Mouse (Mus musculus) common myeloid progenitor, adult 5-6 weeks (primary cell): ENCODE measurements around the gene Igdcc3. TPM values are rescaled to one million over a fixed set of nuclear protein-coding genes. Genes with fewer than 3 reads are reported as not detected.
"Not testable (repeated sequence)": the region's sequence is repeated elsewhere in the genome, so short reads cannot be mapped to it uniquely, and the experiment has no call there.

Experiments used
- ATAC-seq: replicated peaks from 2 replicates; pipeline ENCODE4 v1.8.0; 2016; ENCODE audit warnings: low read depth, mild to moderate bottlenecking, moderate TSS enrichment, inconsistent platforms; ENCODE audit not compliant: poor library complexity, severe bottlenecking
- total RNA-seq: library from RNA; stranded (forward); fragments of 200-1000, 187-1606 nt; gene quantifications from 2 replicates; pipeline ENCODE4 v1.2.3, GENCODE M21; 2017

Gene Igdcc3
- total RNA-seq, 1 experiment from 2014 or later, result not detected

DNA sequence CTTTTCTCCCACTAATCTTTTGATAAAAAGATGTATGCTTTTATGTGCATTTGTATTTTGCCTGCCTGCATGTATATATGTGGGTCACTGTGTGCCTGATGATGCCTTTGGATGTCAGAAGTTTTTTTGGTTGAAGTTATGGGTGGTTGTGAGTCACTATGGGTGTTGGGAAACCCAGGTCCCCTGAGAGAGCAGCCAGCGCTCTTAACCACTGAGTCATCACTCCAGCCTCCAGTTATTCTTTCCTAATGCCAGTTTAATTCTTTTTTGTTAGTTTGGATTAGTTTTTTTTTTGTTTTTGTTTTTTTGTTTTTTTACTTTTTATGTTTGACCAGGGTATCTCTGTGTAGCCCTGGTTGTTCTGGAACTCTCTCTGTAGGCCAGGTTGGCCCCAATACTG lies 59.6 kb downstream of the Igdcc3 start:
- ATAC-seq, result 0 out of 2 replicates have a peak, but pooled peaks have one; percentile 3

DNA sequence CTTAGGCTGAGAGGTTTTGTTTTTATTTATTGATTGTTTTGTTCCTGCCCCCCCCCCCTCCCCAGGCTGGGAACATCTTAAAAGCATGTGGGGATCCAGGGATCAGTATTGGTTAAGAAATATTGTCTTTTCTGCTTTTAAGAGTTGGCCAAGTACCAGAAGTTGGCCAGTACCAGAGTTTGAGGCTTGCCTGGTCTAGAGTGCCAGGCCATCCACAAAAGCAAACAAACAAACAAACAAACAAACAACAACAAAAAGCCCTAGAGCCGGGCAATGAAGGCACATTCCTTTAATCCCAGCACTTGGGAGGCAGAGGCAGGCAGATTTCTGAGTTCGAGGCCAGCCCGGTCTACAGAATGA lies 60.0 kb downstream of the Igdcc3 start:
- peak; percentile 28 for ATAC-seq

DNA sequence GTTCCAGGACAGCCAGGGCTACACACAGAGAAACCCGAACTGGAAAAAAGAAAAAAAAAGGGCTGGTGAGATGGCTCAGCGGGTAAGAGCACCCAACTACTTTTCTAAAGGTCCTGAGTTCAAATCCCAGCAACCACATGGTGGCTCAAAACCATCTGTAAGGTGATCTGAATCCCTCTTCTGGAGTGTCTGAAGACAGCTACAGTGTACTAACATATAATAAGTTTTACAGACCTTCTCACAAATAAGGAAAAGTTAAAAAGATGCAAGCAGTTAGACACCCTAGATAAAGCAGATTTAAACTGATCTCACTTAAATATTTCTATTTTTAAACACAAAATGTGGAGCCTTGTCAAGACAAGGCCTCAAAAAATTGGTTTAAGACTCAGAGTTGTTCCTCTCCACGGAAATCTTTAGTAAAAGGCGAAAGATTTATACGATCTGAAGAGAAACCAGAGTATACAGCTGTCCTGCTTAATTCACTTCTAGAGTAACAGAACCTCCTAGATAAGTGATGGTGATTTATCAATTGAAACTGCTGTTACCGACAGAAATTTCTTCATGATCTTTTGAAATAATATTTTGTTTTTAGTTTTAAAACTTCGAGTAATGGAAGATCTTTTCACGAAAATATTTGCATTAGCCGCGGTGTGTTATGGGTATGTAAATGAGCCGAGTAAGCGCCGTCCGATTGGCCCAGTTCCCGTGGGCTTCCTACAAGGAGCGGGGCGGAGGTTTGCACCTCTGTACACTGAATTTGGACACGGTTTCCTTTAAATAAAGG lies 60.6 kb downstream of the Igdcc3 start:
- peak; percentile 71 for ATAC-seq

DNA sequence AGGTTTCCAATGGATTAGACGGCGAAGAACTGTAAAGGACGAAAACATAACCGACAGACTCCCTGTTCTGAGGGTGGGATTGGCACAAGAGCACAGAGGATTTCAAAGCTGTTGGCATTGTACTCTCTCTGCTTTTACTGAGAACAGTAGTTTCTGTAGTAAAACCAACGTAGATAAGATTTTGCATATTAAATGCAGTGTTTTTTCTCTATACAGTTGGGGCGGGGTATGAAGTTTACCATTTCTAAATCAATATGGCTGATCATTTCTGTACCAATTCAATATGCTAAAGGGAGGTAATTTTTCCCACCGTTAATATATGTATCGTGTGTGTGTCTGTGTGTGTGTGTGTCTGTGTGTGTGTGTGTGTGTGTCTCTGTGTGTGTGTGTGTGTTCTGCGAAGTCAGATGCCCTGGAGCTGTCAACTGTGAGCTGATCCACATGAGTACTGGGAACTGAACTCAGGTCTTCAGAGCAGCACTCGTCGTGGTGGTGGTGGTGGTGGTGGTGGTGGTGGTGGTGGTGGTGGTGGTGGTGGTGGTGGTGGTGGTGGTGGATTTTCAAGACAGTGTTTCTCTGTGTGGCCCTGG lies 61.3 kb downstream of the Igdcc3 start:
- ATAC-seq, result 0 out of 2 replicates have a peak, but pooled peaks have one; percentile 1

- no peak for ATAC-seq
Observed at GRCm38 (mm10) chr9:65205049-65205815, 64.2 kb downstream of the Igdcc3 start.

DNA sequence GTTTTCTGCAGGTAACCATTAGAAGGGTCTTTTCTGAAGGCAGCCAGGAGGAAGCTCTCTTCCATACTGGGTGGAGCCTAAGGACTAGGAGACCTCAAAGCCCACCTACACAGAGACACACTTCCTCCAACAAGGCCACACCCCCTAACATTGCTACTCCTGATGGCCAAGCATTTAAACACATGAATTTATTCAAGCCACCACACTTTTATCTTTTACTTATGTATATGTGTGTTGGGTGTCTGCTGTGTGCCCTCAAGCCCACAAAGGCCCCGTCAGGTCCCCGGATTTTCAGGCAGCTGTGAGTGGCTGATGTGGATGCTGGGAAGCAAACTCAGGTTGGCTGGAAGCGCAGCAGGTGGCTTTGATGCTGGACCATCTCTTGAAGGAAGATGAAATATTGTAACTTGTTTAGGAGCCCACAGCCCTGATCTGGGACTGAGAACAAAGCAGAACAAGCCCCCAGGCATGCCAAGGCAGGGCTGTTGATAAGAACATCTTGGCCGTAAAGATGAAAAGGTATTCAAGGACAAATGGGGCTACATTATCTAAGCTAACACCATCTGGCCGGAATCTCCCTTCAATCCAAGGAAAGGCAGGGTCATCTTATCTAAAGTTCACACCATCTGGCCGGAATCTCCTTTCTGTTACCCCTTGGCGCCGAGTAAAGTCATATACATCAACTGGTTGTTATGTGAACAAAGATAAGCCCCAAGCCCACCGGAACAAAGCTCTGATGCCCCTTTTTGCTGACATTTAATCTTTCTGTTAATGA lies 66.2 kb downstream of the Igdcc3 start:
- not testable (repeated sequence) for ATAC-seq

DNA sequence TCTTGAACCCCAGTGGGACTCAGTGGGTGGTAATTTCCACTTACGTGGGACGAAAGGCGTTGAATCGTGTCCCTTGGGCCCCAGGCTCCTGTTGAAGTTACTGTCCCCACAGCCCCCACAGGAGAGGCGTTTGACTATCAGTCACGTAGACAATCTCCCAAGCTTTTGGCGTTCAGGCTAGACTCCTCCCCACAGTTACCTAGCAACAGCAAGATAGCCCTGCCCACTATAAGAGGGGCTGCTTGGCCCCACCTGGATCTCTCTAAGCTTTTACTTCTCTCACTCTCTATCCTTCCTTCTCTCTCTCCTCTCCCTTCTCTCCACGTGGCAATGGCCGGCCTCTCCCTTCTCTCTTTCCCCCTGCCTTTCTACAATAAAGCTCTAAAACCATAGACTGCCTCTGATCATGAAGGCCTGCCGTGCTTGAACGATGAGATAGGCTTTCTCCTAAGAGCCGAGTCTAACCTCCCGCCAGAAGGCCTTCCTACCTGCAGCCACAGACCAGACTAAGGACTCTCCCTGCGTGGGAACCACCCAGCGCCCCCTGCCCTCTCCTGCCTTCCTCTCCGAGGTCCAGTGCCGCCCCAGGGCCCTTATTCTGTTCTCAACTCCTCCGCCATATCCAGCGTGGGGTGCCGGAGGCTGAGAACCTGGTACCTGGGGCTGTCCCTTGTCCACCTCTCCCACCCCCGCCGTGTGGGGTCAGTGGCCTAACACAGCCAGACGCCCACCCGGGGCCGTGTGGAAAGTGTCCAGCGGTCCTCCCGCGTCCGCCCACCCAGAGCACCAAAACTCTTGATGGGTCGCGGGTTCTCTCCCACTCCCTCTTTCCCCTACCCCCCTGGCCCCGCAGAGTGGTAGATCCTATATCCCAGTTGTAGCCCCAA lies 67.5 kb downstream of the Igdcc3 start:
- ATAC-seq, result no peak

- ATAC-seq, result no peak
Observed at GRCm38 (mm10) chr9:65211598-65211997, 70.6 kb downstream of the Igdcc3 start.

DNA sequence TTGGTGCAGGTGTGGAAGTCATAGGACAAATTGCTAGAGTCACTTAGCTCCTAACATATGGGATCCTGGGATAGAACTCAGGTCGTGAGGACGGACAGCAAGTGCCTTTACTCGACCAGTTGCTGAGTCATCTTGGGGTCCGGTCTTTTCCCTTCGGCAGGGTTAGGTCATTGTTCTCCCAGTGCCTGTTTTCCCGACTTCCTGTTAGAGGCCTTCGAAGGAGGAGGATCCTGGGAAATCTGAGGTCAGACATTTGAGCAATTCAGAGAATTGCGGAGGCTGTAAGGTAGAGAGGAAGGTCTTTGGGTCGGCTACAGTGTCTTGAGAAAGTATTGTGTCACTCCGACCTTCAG lies 73.4 kb downstream of the Igdcc3 start:
- ATAC-seq, result peak; percentile 10; the same call in 1 of the 2 replicates

DNA sequence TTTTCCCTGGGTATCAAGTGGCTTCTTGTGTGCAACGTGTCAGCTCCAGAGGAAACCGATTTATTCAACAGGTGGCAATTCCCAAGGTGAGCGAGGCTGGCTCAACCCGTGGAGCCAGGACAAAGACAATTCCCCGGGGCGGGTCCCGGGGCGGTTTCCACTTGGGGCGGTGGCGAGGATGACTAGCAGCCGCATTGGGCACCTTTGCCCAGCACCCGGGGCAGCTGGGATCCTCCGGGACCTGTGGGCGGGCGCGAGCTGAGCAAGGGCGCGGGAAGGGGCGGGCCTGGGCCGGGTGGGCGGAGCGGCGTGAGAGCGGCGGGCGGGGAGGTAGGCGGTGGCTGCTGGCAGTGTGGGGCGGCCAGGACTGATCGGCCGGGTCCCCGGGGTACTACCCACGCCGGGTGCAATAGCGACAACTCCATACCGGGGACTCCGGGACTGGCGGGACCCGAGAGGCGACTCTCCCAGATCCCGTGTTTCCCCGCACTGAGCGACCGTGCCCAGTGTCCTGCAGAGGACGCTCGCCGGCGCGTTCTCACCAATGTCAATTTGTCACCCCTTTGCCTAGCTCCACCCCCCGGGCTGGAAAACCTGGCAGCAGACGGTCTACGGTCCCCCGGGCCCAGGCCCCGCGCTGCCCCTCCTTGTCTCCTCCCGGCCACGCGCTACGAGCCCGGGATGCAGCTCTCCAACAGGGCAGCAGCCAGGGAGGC lies 73.9 kb downstream of the Igdcc3 start:
- ATAC-seq, result peak; percentile 68

- ATAC-seq, result peak; percentile 60
Observed at GRCm38 (mm10) chr9:65215494-65216126, 74.6 kb downstream of the Igdcc3 start.

- ATAC-seq, result peak; percentile 20
Observed at GRCm38 (mm10) chr9:65216972-65217371, 76.0 kb downstream of the Igdcc3 start.

- ATAC-seq, result peak; percentile 16
Observed at GRCm38 (mm10) chr9:65217661-65218060, 76.7 kb downstream of the Igdcc3 start.

DNA sequence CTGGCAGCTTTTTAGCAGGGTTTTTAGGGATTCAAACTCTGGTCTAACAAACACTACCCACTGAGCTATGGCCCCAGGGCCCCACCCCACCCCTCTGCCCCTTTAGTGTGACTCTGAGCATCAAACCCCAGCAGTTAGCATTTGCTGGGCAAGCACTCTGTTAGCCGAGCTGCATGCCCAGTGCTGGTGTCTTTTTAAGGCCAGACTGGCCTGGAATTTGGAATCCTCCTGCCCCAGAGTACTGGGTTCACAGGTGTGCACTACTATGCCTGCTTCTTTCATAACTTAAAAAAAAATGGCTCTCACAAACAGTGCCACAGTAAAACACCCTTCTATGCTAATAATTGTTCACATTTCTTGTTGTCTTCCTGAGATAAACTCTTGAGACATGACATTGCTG lies 77.9 kb downstream of the Igdcc3 start:
- ATAC-seq, result no peak

DNA sequence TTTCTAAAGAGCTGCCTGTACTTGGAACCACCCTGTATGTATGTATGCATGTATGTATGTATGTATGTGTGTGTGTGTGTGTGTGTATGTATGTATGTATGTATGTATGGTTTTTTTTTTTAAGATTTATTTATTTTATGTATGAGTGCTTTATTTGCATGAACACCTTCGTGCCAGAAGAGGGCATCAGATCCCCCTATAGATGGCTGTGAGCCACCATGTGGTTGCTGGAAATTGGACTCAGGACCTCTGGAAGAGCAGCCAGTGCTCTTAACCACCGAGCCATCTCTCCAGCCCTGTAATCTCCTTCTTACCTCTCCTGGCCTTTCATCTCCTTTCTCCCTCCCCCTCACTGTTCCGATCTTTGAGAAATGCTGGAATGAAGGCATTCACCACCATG lies 79.4 kb downstream of the Igdcc3 start:
- not testable (repeated sequence) for ATAC-seq

- ATAC-seq, result no peak
Observed at GRCm38 (mm10) chr9:65223927-65224326, 82.9 kb downstream of the Igdcc3 start.

DNA sequence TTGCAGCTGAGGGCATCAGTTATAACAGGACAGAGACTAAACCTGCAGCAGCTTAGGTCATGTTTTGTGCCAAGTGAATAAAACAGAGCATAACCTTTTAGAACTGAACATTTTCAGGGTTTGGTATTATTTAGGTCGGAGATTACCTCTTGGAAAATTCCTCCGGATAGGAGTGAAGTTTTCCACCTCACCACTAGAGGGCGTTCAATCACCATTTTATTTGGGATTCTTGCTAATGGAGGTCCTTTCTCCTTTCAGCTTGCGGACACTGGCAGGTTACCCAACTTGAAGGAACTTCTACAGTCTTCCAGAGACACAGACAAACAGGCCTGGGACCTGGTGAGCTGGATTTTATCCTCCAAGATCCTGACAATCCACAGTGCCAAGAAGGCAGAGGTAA lies 84.8 kb downstream of the Igdcc3 start:
- 0 out of 2 replicates have a peak, but pooled peaks have one; percentile 15 for ATAC-seq

DNA sequence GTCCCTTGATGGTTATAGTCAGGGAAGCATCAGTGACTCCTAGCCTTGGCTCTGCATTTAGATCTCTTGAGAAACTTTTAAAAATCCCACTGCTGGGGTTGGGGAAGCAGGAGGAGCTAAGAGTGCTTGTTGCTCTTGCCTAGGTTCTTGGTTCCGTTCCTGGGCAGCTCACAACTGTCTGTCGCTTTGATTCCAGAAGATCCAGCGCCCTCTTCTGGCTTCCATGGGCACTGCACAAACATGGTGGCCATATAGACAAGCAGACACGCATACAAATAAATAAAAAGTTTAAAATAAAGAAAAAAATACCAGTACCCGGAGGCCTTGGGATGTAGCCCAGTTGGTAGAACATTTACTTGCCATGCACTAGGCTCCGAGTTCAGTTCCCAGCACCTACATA lies 89.3 kb downstream of the Igdcc3 start:
- no peak for ATAC-seq
